Mouse (Mus musculus): ENCODE measurements around the gene Hist1h4f. TPM values are rescaled to one million over a fixed set of nuclear protein-coding genes. Genes with fewer than 3 reads are reported as not detected.

Gene Hist1h4f
- polyA plus RNA-seq, 1 experiment = 25.6 TPM

- TF ChIP-seq CTCF (IDR thresholded peaks at IDR 0.05; ENCODE audit: borderline replicate concordance, extremely low read depth, insufficient read depth, insufficient read length) (no peak), POLR2A (IDR thresholded peaks at IDR 0.05; ENCODE audit: borderline replicate concordance, extremely low read depth, insufficient read depth, insufficient read length, poor library complexity, severe bottlenecking) (no peak)
Observed at GRCm38 (mm10) chr13:23534368-23535131, 16.9 kb downstream of the Hist1h4f start.

DNA sequence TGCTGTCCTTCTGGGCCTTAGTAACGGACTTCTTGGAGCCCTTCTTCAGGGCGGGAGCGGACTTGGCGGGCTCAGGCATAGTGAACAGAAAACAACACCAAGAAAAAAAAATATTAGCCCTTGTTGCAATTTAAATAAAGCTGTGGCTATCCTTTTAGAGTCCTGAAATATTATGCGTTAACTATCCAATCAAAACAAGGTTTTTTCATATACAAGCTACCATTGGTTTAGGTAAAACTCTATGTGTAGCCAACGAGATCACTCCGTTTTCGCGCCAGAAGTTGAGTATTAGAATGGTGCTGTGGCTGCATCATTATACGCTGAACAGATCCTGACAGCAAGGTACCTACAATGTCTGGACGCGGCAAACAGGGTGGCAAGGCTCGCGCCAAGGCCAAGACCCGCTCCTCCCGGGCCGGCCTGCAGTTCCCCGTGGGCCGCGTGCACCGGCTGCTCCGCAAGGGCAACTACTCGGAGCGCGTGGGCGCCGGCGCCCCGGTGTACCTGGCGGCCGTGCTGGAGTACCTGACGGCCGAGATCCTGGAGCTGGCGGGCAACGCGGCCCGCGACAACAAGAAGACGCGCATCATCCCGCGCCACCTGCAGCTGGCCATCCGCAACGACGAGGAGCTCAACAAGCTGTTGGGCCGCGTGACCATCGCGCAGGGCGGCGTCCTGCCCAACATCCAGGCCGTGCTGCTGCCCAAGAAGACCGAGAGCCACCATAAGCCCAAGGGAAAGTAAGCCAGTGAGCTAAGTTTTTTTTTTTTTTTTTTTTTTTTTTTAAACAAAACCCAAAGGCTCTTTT is 17.7 kb downstream of the Hist1h4f start, which contains the start of gene Hist1h2af:
Gene Hist1h2af (plus strand): TSS at position 347 of the 808 bp plus-strand sequence.
- peak; percentile 97 for DNase-seq (ENCODE audit: low read depth)

More at GRCm38 (mm10) chr13:23534368-23535131, 16.9 kb downstream of the Hist1h4f start:
- no peak for DNase-seq (ENCODE audit: low read depth)

DNA sequence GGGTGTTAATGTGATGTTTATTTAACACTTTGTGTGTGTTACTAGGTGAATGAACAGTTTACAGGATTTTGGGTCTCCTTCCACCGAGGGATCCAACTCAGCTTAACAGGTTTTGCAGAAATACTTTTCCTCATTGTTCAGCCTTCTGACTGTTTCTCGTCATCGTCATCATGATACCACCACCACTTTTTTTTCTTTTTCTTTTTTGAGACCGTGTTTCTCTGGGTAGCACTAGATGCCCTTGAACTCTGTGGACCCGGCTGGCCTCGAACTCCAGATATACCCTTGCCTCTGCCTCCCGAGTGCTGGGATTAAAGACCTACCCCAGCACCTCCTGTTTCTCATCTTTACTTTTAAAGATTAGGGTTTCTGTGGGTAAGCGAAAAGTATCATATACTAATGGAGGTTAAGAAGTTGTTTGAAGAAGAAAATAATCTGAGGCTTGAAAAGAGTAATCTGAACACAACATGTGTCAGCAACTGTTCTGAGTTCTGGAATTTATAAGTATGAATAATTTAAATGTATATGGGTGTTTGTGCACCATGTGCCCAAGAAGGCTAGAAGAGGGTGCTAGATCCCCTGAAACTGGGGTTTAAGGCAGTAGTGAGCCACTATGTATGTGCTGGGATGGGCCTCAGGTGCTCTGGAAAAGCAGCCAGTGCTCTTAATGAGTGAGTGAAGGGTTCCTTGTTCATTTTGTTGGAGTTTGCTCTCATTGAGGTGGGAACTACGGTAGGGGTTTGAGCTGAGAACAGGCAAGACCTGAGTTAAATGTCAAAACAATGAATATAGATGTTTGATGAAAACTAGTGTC is 19.0 kb downstream of the Hist1h4f start:
- no peak for TF ChIP-seq POLR2A (IDR thresholded peaks at IDR 0.05; ENCODE audit: borderline replicate concordance, extremely low read depth, insufficient read depth, insufficient read length, poor library complexity, severe bottlenecking)
- no peak for TF ChIP-seq CTCF (IDR thresholded peaks at IDR 0.05; ENCODE audit: borderline replicate concordance, extremely low read depth, insufficient read depth, insufficient read length)
- peak; percentile 23 for DNase-seq (ENCODE audit: low read depth)

DNA sequence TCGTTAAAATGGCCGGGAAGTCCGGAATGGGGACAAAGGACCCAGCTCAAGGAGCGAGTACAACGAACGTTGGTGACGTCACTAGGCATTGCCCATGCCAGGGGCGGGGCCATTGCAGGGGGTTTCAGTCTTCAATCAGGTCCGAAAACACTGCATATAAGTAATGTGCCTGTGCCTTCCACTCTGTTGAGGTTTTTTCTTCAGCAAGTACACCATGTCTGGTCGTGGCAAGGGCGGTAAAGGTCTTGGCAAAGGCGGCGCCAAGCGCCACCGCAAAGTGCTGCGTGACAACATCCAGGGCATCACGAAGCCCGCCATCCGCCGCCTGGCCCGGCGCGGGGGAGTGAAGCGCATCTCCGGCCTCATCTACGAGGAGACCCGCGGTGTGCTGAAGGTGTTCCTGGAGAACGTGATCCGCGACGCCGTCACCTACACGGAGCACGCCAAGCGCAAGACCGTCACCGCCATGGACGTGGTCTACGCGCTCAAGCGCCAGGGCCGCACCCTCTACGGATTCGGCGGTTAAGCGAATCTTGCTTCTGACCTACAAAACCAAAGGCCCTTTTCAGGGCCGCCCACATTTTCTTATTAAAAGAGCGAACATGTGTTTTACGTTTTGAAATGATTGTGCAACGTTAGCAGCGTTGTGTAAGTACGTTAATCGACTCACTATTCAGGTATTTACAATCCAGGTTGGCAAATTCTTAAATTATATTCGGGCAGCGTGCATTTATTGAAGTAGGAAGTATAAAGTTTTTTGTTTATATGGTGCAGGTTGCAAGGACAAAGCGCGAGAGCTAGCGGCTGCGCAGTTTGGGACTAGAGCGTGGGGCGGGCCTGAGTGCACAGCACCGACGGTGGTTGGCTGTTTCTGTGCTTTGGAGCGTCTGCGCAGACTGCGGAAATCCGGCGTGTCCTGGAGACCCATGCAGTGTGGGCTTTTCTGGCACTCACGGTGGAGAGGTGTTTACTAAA is 20.3 kb downstream of the Hist1h4f start, which contains the start of gene Hist1h4h:
Gene Hist1h4h (plus strand): TSS at position 150 of the 975 bp plus-strand sequence.
- peak; percentile 99 for DNase-seq (ENCODE audit: low read depth)
- TF ChIP-seq CTCF (IDR thresholded peaks at IDR 0.05; ENCODE audit: borderline replicate concordance, extremely low read depth, insufficient read depth, insufficient read length) (no peak), POLR2A (IDR thresholded peaks at IDR 0.05; ENCODE audit: borderline replicate concordance, extremely low read depth, insufficient read depth, insufficient read length, poor library complexity, severe bottlenecking) (peak; percentile 76; the same call in 1 of the 2 replicates)

DNA sequence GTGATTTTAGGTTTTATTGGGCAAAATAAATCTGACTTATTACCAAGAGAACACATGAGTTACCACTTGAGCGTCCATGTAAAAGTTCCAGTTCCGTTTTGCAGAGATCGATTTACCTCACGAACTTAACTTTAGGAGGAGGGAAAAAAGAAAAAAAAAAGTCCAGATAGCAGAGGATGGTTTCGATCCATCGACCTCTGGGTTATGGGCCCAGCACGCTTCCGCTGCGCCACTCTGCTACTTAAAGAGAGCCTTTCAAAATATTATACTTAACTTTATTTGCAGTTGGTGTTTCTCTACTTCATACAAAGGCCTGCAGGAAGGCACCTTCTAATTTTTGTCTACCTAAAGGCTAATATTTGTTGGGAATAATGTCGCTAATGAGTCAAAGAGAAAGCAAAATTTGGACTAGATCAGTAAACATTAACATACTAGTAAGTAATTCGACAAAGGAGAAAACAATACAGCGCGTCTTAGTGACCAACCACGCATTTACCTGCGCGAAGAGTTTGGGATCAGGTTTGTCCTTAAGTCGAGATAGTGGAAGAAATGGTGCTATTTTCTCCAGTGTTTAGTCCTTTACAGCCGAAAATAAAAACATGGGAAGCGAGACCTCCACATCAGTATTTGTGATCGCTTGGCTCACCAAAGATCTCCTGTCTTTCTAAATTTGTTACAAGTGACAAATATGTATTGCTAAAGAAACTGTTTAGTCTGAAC is 21.1 kb downstream of the Hist1h4f start:
- peak; percentile 78 for DNase-seq (ENCODE audit: low read depth)
- TF ChIP-seq POLR2A (IDR thresholded peaks at IDR 0.05; ENCODE audit: borderline replicate concordance, extremely low read depth, insufficient read depth, insufficient read length, poor library complexity, severe bottlenecking) = no peak

DNA sequence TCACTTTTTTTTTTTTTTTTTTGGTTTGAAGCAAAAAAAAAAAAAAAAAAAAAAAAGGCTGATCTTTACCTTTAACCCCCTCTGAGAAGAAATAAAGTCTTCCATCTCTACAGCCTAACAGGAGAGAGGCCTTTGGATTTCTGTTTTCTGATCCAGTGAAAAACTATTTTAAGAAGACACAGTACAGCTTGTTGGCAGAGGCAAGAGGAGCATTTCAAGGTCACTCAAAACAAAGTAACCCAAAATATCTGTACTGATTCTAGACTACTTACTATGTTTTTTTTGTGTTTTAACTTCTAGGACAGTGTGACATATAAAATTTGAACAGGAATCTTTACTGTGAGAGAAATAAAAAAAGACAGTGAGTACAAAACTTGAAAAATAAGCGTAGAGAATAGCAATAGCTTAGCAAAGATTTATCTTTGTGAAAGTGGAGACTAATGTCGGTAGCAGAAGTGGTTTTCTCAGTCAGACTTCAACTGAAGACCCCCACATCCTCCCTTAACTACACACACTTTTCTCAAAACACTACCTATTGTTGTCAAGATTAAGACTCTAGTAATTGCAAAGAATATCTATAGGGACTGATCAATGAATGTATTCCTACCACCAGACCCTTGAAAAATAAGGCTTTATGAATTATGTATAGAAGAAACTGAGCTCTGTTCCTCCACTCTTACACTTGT is 21.8 kb downstream of the Hist1h4f start:
- TF ChIP-seq POLR2A (IDR thresholded peaks at IDR 0.05; ENCODE audit: borderline replicate concordance, extremely low read depth, insufficient read depth, insufficient read length, poor library complexity, severe bottlenecking) (no peak), CTCF (IDR thresholded peaks at IDR 0.05; ENCODE audit: borderline replicate concordance, extremely low read depth, insufficient read depth, insufficient read length) (no peak)
- no peak for DNase-seq (ENCODE audit: low read depth)

DNA sequence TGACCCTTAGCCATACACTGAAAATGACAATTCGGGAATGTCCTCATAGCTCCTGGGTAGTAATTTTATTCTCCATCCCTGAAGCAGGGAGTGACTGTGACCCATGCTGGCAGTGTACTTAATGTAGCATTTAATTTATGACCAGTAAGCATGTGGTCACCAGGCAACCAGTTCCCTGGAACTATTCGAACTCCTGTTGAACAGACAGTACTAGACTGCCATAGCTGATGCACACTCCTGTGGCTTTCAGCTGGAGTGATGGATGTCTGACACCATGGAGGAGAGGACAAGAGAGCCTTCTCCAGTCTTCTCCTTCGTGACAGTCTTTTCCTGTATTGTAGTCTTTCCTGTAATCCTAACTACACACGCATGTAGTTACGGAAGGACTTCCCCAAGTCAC is 22.4 kb downstream of the Hist1h4f start:
- peak; percentile 15 for DNase-seq (ENCODE audit: low read depth)
- TF ChIP-seq CTCF (IDR thresholded peaks at IDR 0.05; ENCODE audit: borderline replicate concordance, extremely low read depth, insufficient read depth, insufficient read length) (no peak), POLR2A (IDR thresholded peaks at IDR 0.05; ENCODE audit: borderline replicate concordance, extremely low read depth, insufficient read depth, insufficient read length, poor library complexity, severe bottlenecking) (no peak)

- TF ChIP-seq POLR2A (IDR thresholded peaks at IDR 0.05; ENCODE audit: borderline replicate concordance, extremely low read depth, insufficient read depth, insufficient read length, poor library complexity, severe bottlenecking) (no peak), CTCF (IDR thresholded peaks at IDR 0.05; ENCODE audit: borderline replicate concordance, extremely low read depth, insufficient read depth, insufficient read length) (no peak)
- peak; percentile 96 for DNase-seq (ENCODE audit: low read depth)
Observed at GRCm38 (mm10) chr13:23526312-23526711, 25.1 kb downstream of the Hist1h4f start.

DNA sequence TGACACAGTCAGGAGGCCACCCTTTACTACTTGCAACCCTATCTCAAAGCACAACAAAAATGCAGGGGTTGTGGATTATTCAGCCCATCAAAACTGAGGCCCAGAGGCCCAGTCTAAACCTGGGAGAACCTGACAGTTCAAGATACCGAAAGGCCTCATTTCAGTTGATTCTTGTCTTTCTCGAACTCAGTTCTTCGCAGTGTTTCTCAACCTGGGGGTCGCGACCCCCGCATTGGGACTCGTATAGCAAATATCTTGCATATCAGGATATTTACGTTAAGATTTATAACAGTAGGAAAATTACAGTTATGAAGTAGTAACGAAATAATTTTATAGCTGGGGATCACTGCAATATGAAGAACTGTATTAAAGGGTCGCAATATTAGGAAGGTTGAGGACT is 25.5 kb downstream of the Hist1h4f start:
- no peak for DNase-seq (ENCODE audit: low read depth)
- TF ChIP-seq CTCF (IDR thresholded peaks at IDR 0.05; ENCODE audit: borderline replicate concordance, extremely low read depth, insufficient read depth, insufficient read length) (no peak), POLR2A (IDR thresholded peaks at IDR 0.05; ENCODE audit: borderline replicate concordance, extremely low read depth, insufficient read depth, insufficient read length, poor library complexity, severe bottlenecking) (no peak)
